Mouse (Mus musculus) limb, embryonic 12.5 days (tissue): ENCODE data around the gene Ldhd. TPM values are rescaled to one million over a fixed set of nuclear protein-coding genes. Genes with fewer than 3 reads are reported as not detected.

ENCODE experiments used
- ATAC-seq: fragments of 200-750 bp; cut with Nextera tagmentation; 2 replicates; pipeline ENCODE4 v1.8.0; 2017; ENCODE audit warnings: low read depth, moderate TSS enrichment; ENCODE audit not compliant: insufficient number of reproducible peaks, insufficient read depth, low FRiP score, low TSS enrichment
- H3K27ac ChIP-seq: fragments of 300-500 bp; sonication (generic); 2 replicates; pipeline ENCODE4 v1.5.1; 2016; ENCODE audit warnings: mild to moderate bottlenecking, moderate library complexity
- H3K27me3 ChIP-seq: fragments of 300-500 bp; sonication (generic); 2 replicates; pipeline ENCODE4 v1.6.1; 2016; ENCODE audit warnings: mild to moderate bottlenecking, moderate library complexity
- H3K36me3 ChIP-seq: fragments of 300-500 bp; sonication (generic); 2 replicates; pipeline ENCODE4 v1.6.1; 2016; ENCODE audit warnings: mild to moderate bottlenecking, moderate library complexity
- H3K4me1 ChIP-seq: fragments of 300-500 bp; sonication (generic); replicated peaks from 2 replicates; pipeline ENCODE4 v1.6.1; 2016
- H3K4me2 ChIP-seq: fragments of 300-500 bp; sonication (generic); 2 replicates; pipeline ENCODE4 v1.6.1; 2016; ENCODE audit warnings: mild to moderate bottlenecking, moderate library complexity
- H3K4me3 ChIP-seq: fragments of 300-500 bp; sonication (generic); replicated peaks from 2 replicates; pipeline ENCODE4 v1.5.1; 2016; ENCODE audit warnings: mild to moderate bottlenecking
- H3K9ac ChIP-seq: fragments of 300-500 bp; sonication (generic); replicated peaks from 2 replicates; pipeline ENCODE4 v1.6.1; 2016; ENCODE audit warnings: mild to moderate bottlenecking, moderate library complexity
- H3K9me3 ChIP-seq: fragments of 300-500 bp; sonication (generic); 2 replicates; pipeline ENCODE4 v1.6.1; 2016; ENCODE audit warnings: mild to moderate bottlenecking, moderate library complexity
- WGBS: fragments of 180-500 bp; shearing (Covaris S2); methylation state at CpG from one replicate; pipeline ENCODE4 v1.1.7; 2016; 5-methylcytosine and 5-hydroxymethylcytosine counted together
- polyA plus RNA-seq: library from polyadenylated mRNA; unstranded; fragments of >200 nt; fragmentation: Nextera tagmentation; extraction: Ambion mirVana; gene quantifications from 2 replicates; pipeline ENCODE4 v1.2.1, GENCODE M21; 2016

Gene Ldhd
- polyA plus RNA-seq, 1 experiment from 2014 or later, result 0.25 TPM

DNA sequence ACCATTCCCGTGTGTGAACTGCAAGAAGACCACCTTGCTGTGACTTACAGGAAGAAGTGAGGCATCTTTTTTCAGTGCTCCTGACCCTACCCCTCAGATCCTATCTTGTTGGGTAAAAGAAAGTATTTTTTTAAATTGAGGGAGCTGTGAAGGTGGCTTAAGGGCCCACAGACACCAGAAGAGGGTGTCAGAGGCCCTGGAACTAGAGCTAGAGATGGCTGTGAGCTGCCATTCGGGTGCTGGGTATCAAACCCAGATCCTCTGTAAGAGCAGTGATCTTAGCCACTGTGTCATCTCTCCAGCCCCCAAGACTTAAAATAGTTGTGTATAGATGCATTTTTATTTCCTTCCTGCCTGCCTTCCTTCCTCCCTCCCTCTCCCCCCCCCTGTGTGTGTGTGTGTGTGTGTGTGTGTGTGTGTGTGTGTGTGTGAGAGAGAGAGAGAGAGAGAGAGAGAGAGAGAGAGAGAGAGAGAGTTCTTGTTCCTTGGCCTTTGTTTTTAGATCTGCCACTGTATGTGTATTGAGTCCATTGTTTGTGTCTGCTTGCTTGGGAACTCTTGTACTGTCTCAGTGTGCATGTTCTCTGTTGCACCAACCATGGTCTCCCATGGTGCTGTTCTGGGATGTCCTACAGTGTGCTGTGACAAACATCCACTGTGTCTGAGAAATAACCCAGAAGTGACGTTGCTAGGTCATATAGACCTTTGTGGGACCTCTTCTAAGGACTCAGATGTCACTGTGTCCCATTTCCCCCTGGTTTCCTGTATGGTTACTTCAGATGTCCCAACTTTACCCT, 35.9 kb downstream of the Ldhd start:
- Histone ChIP-seq H3K4me3 (no peak overlapping the region), H3K27me3 (no peaks in the 10 kb centered on the region), H3K36me3 (peaks cover 8% of the 10 kb centered on the region; the same call in 1 of the 2 replicates), H3K9me3 (no peaks in the 10 kb centered on the region), H3K4me1 (peaks cover 46% of the 10 kb centered on the region), H3K27ac (no peak overlapping the region), H3K9ac (no peak overlapping the region), H3K4me2 (no peak overlapping the region)
- WGBS, result 79% methylated on average over 3 of the region's 3 CpGs
- ATAC-seq, result no peak

- WGBS, result 78% methylated on average over 7 of the region's 7 CpGs
- Histone ChIP-seq H3K9ac (no peak overlapping the region), H3K4me1 (peaks cover 41% of the 10 kb centered on the region), H3K4me2 (no peak overlapping the region), H3K9me3 (no peaks in the 10 kb centered on the region), H3K4me3 (no peak overlapping the region), H3K27me3 (no peaks in the 10 kb centered on the region), H3K27ac (no peak overlapping the region), H3K36me3 (peaks cover 8% of the 10 kb centered on the region; the same call in 1 of the 2 replicates)
- ATAC-seq, result no peak
Measured at GRCm38 (mm10) chr8:111592390-111592910, 37.7 kb downstream of the Ldhd start.

- H3K9me3 ChIP-seq, result no peaks in the 10 kb centered on the region
- no peak overlapping the region for H3K4me3 ChIP-seq
- H3K4me1 ChIP-seq, result peaks cover 29% of the 10 kb centered on the region
- H3K27ac ChIP-seq, result no peak overlapping the region
- peaks cover 13% of the 10 kb centered on the region; the same call in 1 of the 2 replicates for H3K36me3 ChIP-seq
- no peaks in the 10 kb centered on the region for H3K27me3 ChIP-seq
- no peak for ATAC-seq
- H3K9ac ChIP-seq, result no peak overlapping the region
- no peak overlapping the region for H3K4me2 ChIP-seq
Measured at GRCm38 (mm10) chr8:111591176-111591575, 39.0 kb downstream of the Ldhd start.

DNA sequence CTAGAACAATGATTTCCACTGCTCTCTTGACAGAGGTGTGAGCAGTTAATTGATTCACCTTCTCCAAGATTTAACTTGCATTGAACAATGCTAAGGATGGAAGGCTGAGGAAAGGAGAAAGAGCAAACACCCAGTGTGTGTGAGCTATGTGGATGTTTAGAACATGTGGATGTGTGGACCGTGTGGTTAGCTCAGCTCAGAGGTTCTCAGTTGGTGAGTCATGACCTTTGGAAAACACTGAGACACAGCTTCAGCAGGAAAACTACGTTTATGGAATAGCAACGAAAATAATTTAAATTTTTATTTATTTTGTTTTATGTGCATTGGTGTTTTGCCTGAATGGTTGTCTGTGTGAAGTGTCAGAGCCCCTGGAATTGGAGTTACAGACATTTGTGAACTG, 40.0 kb downstream of the Ldhd start:
- H3K9me3 ChIP-seq, result no peaks in the 10 kb centered on the region
- no peak overlapping the region for H3K4me3 ChIP-seq
- H3K27me3 ChIP-seq, result no peaks in the 10 kb centered on the region
- peaks cover 13% of the 10 kb centered on the region; the same call in 1 of the 2 replicates for H3K36me3 ChIP-seq
- 87% methylated on average over 3 of the region's 3 CpGs for WGBS
- H3K9ac ChIP-seq, result no peak overlapping the region
- H3K4me1 ChIP-seq, result peaks cover 20% of the 10 kb centered on the region
- H3K4me2 ChIP-seq, result no peak overlapping the region
- no peak overlapping the region for H3K27ac ChIP-seq
- ATAC-seq, result no peak

GRCm38 (mm10) chr8:111588336-111588735, 41.8 kb downstream of the Ldhd start:
- Histone ChIP-seq H3K4me1 (peaks cover 14% of the 10 kb centered on the region), H3K27ac (no peak overlapping the region), H3K4me3 (no peak overlapping the region), H3K9ac (no peak overlapping the region), H3K36me3 (peaks cover 24% of the 10 kb centered on the region; the same call in 1 of the 2 replicates), H3K9me3 (peaks cover 4% of the 10 kb centered on the region; the same call in 1 of the 2 replicates), H3K27me3 (no peaks in the 10 kb centered on the region), H3K4me2 (no peak overlapping the region)
- ATAC-seq, result no peak
- 77% methylated on average over 2 of the region's 2 CpGs for WGBS

- H3K4me3 ChIP-seq, result no peak overlapping the region
- H3K27ac ChIP-seq, result no peak overlapping the region
- H3K27me3 ChIP-seq, result no peaks in the 10 kb centered on the region
- no peak overlapping the region for H3K9ac ChIP-seq
- peaks cover 31% of the 10 kb centered on the region; the same call in 1 of the 2 replicates for H3K36me3 ChIP-seq
- no peak overlapping the region for H3K4me2 ChIP-seq
- ATAC-seq, result no peak
- peaks cover 4% of the 10 kb centered on the region; the same call in 1 of the 2 replicates for H3K9me3 ChIP-seq
- WGBS, result 90% methylated on average over 1 of the region's 1 CpGs
- H3K4me1 ChIP-seq, result peaks cover 7% of the 10 kb centered on the region; the same call in 1 of the 2 replicates
Measured at GRCm38 (mm10) chr8:111587545-111588094, 42.6 kb downstream of the Ldhd start.

GRCm38 (mm10) chr8:111584946-111585345, 45.2 kb downstream of the Ldhd start:
- Histone ChIP-seq H3K27ac (no peak overlapping the region), H3K4me2 (no peak overlapping the region), H3K9me3 (peaks cover 4% of the 10 kb centered on the region; the same call in 1 of the 2 replicates), H3K9ac (no peak overlapping the region), H3K27me3 (no peaks in the 10 kb centered on the region), H3K4me3 (no peak overlapping the region), H3K36me3 (peaks cover 28% of the 10 kb centered on the region; the same call in 1 of the 2 replicates), H3K4me1 (no peaks in the 10 kb centered on the region)
- no peak for ATAC-seq
- 86% methylated on average over 3 of the region's 3 CpGs for WGBS

DNA sequence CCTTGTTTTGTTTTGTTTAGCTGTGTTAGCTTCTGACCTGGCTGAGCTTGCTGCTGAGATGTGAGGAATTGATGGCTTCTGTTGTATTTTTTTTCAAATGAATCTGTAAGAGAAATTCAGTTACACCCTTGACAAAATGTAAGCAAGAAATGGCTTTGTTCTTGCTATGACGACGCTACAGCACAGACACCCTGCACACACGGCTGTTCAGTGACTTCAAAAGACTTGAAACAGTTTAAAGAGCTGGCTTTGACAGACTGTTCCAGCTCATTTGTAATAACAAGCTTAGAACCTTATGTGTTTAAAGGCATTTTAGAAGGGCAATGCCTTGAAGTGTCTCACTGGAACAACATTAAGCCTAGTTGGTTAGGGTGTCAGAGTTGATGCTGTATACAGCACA, 47.8 kb downstream of the Ldhd start:
- ATAC-seq, result no peak
- H3K9me3 ChIP-seq, result peaks cover 4% of the 10 kb centered on the region; the same call in 1 of the 2 replicates
- no peak overlapping the region for H3K4me3 ChIP-seq
- no peak overlapping the region for H3K27ac ChIP-seq
- H3K36me3 ChIP-seq, result peaks cover 37% of the 10 kb centered on the region
- H3K9ac ChIP-seq, result no peak overlapping the region
- H3K4me1 ChIP-seq, result no peaks in the 10 kb centered on the region
- no peak overlapping the region for H3K4me2 ChIP-seq
- H3K27me3 ChIP-seq, result no peaks in the 10 kb centered on the region
- WGBS, result 76% methylated on average over 3 of the region's 3 CpGs

DNA sequence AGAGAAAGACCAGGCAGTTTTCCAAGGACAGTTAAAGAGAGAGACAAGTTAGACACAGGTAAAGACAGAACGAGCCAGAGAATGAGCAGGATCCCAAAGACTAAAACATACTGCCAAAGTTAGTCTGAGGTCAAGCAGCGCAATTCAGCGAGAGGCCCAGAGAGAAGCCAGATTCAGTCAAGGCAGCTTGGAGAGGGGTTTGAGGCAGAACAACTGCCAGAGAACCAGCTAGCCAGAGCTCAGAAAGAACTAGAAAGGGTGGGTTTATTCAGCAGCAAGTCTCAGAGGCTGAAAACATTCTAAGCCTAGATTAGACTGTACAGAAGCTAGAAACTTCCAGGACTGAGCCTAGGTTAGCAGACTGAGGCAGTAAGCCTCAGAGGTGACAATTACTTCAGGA, 49.9 kb downstream of the Ldhd start:
- H3K27me3 ChIP-seq, result no peaks in the 10 kb centered on the region
- no peak overlapping the region for H3K9ac ChIP-seq
- peaks cover 4% of the 10 kb centered on the region; the same call in 1 of the 2 replicates for H3K9me3 ChIP-seq
- no peak for ATAC-seq
- no peak overlapping the region for H3K27ac ChIP-seq
- H3K4me1 ChIP-seq, result no peaks in the 10 kb centered on the region; the same call in 1 of the 2 replicates
- peaks cover 42% of the 10 kb centered on the region for H3K36me3 ChIP-seq
- no peak overlapping the region for H3K4me2 ChIP-seq
- H3K4me3 ChIP-seq, result no peak overlapping the region
- WGBS, result 91% methylated on average over 3 of the region's 3 CpGs

GRCm38 (mm10) chr8:111579318-111579717, 50.9 kb downstream of the Ldhd start:
- no peak for ATAC-seq
- WGBS, result 96% methylated on average over 1 of the region's 1 CpGs
- peaks cover 41% of the 10 kb centered on the region for H3K36me3 ChIP-seq

DNA sequence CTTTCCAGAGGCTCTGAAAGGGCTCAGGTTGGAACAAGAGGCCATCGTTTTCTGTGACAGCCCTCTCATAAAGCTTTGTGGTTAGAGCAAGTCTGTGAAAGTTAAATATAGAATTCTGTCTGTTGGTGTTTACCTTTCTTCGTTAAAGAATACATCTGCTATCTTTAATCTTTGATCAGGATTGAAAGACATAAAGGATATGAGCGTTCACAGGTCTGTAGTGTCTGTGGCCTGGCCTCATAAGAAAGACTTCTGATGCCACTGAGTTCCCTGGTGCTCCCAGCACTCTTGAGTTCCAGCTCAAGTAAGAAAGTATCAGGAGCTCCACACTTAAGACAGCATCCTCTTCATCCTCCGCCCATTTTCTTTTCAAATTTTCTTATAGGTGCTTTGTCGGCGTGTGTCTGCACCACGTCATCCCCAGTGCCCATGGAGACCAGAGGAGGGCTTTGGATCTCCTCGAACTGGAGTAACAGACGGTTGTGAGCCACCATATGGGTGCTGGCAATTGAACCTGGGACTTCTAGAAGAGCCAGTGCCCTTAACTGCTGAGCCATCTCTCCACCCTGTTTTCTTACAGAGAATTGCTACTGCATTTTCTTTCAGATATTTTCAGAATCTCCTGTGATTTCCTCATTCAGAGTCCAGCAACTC, 52.2 kb downstream of the Ldhd start:
- Histone ChIP-seq H3K36me3 (peaks cover 28% of the 10 kb centered on the region), H3K9me3 (no peaks in the 10 kb centered on the region), H3K4me2 (no peak overlapping the region), H3K27me3 (no peaks in the 10 kb centered on the region), H3K27ac (no peak overlapping the region), H3K4me1 (no peaks in the 10 kb centered on the region; the same call in 1 of the 2 replicates), H3K9ac (no peak overlapping the region), H3K4me3 (no peak overlapping the region)
- ATAC-seq, result no peak
- 89% methylated on average over 9 of the region's 9 CpGs for WGBS

More at GRCm38 (mm10) chr8:111579318-111579717, 50.9 kb downstream of the Ldhd start:
- Histone ChIP-seq H3K27ac (no peak overlapping the region), H3K9me3 (peaks cover 4% of the 10 kb centered on the region; the same call in 1 of the 2 replicates), H3K4me2 (no peak overlapping the region), H3K9ac (no peak overlapping the region), H3K4me1 (no peaks in the 10 kb centered on the region; the same call in 1 of the 2 replicates), H3K4me3 (no peak overlapping the region), H3K27me3 (no peaks in the 10 kb centered on the region)
